Mouse (Mus musculus) heart, postnatal 0 days (tissue): ENCODE data around the gene Nabp2.

Experiments used
- CTCF ChIP-seq: IDR thresholded peaks from 2 replicates; pipeline ENCODE4 v1.5.1; 2016; ENCODE audit warnings: antibody characterized with exemption, control low read depth, low read depth
- EP300 ChIP-seq: IDR thresholded peaks from 2 replicates; pipeline ENCODE4 v1.6.1; 2016; ENCODE audit warnings: antibody characterized with exemption, low read depth

GRCm38 (mm10) chr10:128372989-128373748 is 38.1 kb downstream of the Nabp2 start:
- no peak for TF ChIP-seq CTCF
- peak; percentile 43; the same call in 1 of the 2 replicates for TF ChIP-seq EP300
